Mouse (Mus musculus): ENCODE data around the gene Sh2b2.

The Sh2b2 gene

GRCm38 (mm10) chr5:136182049-136182448 is 64.3 kb downstream of the Sh2b2 start:
- no peak for DNase-seq (ENCODE audit: low spot score in 2 of 2)

DNA sequence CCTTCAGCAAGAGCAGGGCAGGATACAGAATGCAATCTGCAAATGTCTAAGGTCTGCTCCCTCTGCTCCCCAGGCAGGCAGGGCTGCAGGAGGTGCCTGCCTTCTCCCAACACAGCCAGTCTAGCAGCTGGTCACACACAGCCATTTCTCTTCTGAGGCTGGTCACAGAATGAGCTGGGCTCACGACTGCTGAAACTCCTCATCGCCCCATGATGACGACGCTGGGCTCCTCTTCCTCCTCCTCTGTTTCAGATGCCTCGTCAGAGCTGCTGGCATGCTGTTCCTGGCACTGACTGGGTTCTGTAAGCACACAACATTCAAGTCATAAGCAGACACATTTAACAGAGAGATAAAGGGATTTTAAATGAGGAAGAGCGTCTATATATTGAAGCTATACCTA is 65.2 kb downstream of the Sh2b2 start:
- no peak for DNase-seq (ENCODE audit: low spot score in 2 of 2)

DNA sequence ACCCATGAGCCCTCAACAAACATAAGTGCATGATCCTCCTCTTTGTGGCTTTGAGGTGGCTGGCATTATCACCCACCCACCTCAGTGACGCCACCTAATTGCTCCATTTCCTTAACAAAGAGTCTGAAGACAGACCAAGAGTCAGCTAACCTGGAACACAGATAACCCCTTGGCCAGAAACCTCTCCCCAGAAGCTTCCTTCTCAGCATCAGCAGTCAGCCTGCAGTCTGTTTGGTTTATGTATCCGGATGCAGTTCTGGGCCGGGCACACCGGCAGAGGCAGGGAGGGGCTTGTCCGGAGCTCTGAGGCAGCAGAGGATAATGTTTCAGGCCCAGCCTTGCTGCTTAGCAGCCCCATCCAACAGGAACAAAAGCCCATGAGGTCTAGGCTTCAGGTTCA is 66.8 kb downstream of the Sh2b2 start:
- no peak for DNase-seq (ENCODE audit: low spot score in 2 of 2)

GRCm38 (mm10) chr5:136173606-136174463 is 72.5 kb downstream of the Sh2b2 start:
- DNase-seq (ENCODE audit: low spot score in 2 of 2): peak; percentile 88

DNA sequence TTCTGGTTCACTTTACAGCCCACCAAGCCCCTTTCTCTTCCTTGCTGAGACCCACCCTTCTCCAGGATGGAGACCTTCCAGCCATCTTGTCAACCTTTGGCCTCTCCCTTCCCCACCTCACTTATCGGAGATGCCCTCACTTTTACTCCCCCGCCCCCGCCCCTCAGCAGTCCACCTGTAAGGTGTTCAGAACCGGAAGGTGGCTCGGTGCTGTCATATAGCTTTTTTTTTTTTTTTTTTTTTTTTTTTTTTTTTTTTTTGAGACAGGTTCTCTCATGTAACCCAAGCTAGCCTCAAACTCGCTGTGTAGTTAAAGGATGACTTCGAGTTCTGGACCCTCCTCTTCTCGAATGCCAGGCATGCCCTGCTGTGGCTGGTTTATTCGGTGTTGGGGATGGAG is 73.4 kb downstream of the Sh2b2 start:
- DNase-seq (ENCODE audit: low spot score in 2 of 2): no peak

DNA sequence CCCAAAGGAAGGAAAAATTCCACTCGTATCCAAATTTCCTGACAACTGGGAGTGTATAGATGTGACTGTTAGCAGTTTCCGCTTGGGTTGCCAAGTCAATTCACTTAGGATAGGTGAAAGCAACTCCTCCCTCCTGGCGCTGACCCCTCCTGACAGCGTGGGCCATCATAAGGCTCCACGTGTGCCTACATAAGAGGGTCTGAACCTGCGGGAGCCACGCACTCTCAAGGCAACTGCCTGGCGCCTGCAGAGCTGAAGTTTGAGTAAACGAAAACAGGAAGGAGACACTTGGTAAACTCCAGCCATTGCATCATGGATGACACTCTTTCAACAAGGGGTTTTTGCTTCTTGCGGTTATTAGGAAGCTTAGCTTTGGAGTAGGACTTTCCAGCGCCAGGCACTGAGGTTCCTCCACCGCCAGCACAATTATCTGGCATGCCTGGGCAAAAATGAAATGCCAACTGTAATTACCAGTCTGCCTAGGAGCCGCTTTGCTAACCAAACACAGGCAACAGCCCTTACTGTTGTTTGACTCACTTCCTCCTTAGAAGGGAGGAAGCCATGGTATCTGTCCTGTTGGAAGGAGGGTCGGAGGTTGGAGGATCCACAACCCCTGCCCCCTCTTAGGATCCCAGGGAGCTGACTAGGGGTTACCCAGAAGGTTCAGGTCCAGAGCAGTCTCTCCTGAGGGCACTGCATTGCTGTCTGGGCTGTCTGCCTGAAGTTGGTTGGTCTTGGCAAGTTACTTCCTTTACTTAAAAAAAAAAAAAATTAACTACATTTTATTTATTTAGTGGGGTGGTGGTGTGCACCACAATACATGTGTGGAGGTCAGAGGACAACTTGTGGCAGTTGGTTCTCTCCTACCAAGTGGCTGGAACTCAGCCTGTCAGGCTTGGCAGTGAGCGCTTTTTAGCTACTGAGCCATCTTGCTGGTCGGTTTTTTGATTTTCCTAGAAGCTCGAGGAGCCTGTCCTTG is 74.7 kb downstream of the Sh2b2 start:
- DNase-seq (ENCODE audit: low spot score in 2 of 2): no peak

- peak; percentile 92 to 94 for DNase-seq (ENCODE audit: low spot score in 2 of 2)
These were observed 75.6 kb downstream of the Sh2b2 start, which contains the start of gene Orai2 for GRCm38 (mm10) chr5:136170512-136171362. TSS of gene Orai2 (minus strand) at chr5:136170713.

DNA sequence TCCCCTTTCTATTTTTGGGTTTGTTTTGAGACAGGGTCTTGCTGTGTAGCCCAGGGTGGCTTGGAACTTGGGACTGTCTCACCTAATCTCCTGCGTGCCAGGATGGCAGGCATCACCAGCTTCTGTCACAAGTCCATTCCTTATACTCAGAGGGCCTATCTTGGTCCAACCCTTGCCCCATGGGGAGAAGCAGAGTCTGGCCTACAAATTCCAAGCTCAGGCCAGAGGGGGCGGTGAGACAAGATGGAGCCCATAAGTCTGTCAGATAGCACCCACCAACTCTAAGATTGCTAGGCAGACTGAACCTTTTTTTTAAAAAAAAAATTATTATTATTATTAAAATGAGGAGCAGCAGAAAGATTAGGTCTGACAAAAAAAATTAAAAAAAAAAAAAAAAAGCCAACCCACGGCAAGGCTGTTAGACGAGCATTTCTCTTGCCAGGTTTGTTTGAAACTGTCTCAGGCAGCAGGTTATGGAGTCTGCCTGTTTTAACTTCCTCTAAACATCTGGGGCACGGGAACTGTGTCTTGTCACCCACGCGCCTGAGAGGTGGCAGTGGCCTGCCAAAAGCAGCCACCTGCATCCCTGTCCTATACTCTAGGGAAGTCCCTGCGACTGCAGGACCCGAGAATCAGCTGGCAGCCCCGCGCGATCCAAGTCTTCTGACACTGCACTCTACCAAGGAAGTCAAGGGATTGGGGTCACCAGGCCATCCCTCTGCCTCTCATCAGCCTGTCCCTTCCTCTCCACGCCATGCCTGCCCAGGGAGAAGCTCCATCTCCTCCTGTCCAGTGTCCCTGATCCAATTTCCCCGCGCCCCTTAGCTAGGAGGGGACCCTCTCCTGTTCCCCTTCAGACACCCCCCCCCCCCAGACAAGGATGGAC is 76.5 kb downstream of the Sh2b2 start:
- DNase-seq (ENCODE audit: low spot score in 2 of 2): peak; percentile 51 to 69

Measured in right cerebral cortex, postnatal 10 days (tissue).